Mouse (Mus musculus) embryonic facial prominence, embryonic 15.5 days (tissue): ENCODE data around the gene Abcd4. TPM values are rescaled to one million over a fixed set of nuclear protein-coding genes. Genes with fewer than 3 reads are reported as not detected.

Source experiments
- ATAC-seq: fragments of 200-750 bp; cut with Nextera tagmentation; 2 replicates; pipeline ENCODE4 v1.8.0; 2017; ENCODE audit warnings: low read depth, moderate TSS enrichment; ENCODE audit not compliant: insufficient number of reproducible peaks, low FRiP score, low TSS enrichment
- H3K27ac ChIP-seq: fragments of 300-500 bp; sonication (generic); replicated peaks from 2 replicates; pipeline ENCODE4 v1.5.1; 2015; ENCODE audit warnings: mild to moderate bottlenecking, inconsistent platforms
- H3K27me3 ChIP-seq: fragments of 300-500 bp; sonication (generic); 2 replicates; pipeline ENCODE4 v1.6.1; 2015; ENCODE audit warnings: inconsistent platforms
- H3K36me3 ChIP-seq: fragments of 300-500 bp; sonication (generic); 2 replicates; pipeline ENCODE4 v1.6.1; 2015; ENCODE audit warnings: mild to moderate bottlenecking, inconsistent platforms
- H3K4me1 ChIP-seq: fragments of 300-500 bp; sonication (generic); 2 replicates; pipeline ENCODE4 v1.6.1; 2015; ENCODE audit warnings: inconsistent platforms
- H3K4me2 ChIP-seq: fragments of 300-500 bp; sonication (generic); replicated peaks from 2 replicates; pipeline ENCODE4 v1.6.1; 2015; ENCODE audit warnings: mild to moderate bottlenecking, inconsistent platforms
- H3K4me3 ChIP-seq: fragments of 300-500 bp; sonication (generic); replicated peaks from 2 replicates; pipeline ENCODE4 v1.5.1; 2015; ENCODE audit warnings: mild to moderate bottlenecking, inconsistent platforms
- H3K9ac ChIP-seq: fragments of 300-500 bp; sonication (generic); 2 replicates; pipeline ENCODE4 v1.6.1; 2015; ENCODE audit warnings: inconsistent platforms
- H3K9me3 ChIP-seq: fragments of 300-500 bp; sonication (generic); replicated peaks from 2 replicates; pipeline ENCODE4 v1.6.1; 2016; ENCODE audit warnings: inconsistent platforms
- WGBS: fragments of 180-500 bp; shearing (Covaris S2); methylation state at CpG from one replicate; pipeline ENCODE4 v1.1.7; 2015; 5-methylcytosine and 5-hydroxymethylcytosine counted together
- polyA plus RNA-seq: library from polyadenylated mRNA; unstranded; fragments of >200 nt; fragmentation: Nextera tagmentation; extraction: Ambion mirVana; gene quantifications from 2 replicates; pipeline ENCODE4 v1.2.1, GENCODE M21; 2015

Gene Abcd4
- polyA plus RNA-seq, 1 experiment from 2014 or later = 17.0 TPM

- no peaks in the 10 kb centered on the region for H3K27me3 ChIP-seq
- H3K9ac ChIP-seq = no peak overlapping the region
- no peaks in the 10 kb centered on the region for H3K9me3 ChIP-seq
- H3K4me2 ChIP-seq = no peak overlapping the region
- 0 out of 2 replicates have a peak, but pooled peaks cover 6% of the 10 kb centered on the region for H3K4me1 ChIP-seq
- no peak overlapping the region for H3K4me3 ChIP-seq
- ATAC-seq = no peak
- 84% methylated on average over 11 of the region's 11 CpGs for WGBS
- H3K36me3 ChIP-seq = peaks cover 15% of the 10 kb centered on the region
- H3K27ac ChIP-seq = no peak overlapping the region
Measured at GRCm38 (mm10) chr12:84614001-84614400, 3.2 kb downstream of the Abcd4 start.

DNA sequence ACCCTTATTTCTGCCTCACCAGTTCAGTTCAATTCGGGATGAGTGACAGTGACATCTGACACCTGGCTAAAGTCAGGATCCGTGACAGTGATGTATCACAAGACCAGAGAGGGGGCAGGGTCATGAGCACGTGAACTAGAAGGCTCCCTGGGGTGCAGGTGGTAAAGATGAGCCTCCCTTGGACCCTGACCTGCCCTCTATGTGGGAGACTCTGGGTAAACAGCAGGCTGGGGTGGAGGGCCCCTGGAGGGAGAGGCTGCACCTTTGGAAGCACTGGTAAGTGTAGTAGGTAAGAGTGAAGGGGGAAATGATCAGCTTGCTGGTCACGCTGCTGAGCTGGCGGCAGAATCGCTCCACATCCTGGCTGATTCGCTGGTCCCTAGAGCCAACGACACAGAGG is 4.7 kb downstream of the Abcd4 start:
- Histone ChIP-seq H3K4me1 (0 out of 2 replicates have a peak, but pooled peaks cover 6% of the 10 kb centered on the region), H3K27me3 (no peaks in the 10 kb centered on the region), H3K4me2 (no peak overlapping the region), H3K27ac (no peak overlapping the region), H3K4me3 (no peak overlapping the region), H3K9me3 (no peaks in the 10 kb centered on the region), H3K36me3 (peaks cover 21% of the 10 kb centered on the region), H3K9ac (no peak overlapping the region)
- ATAC-seq = no peak
- WGBS = 66% methylated on average over 8 of the region's 8 CpGs

- no peaks in the 10 kb centered on the region for H3K27me3 ChIP-seq
- peaks cover 27% of the 10 kb centered on the region for H3K36me3 ChIP-seq
- 86% methylated on average over 10 of the region's 10 CpGs for WGBS
- no peak overlapping the region for H3K4me3 ChIP-seq
- ATAC-seq = no peak
- H3K27ac ChIP-seq = no peak overlapping the region
- no peak overlapping the region for H3K4me2 ChIP-seq
- no peak overlapping the region for H3K9ac ChIP-seq
- H3K4me1 ChIP-seq = 0 out of 2 replicates have a peak, but pooled peaks cover 6% of the 10 kb centered on the region
- no peaks in the 10 kb centered on the region for H3K9me3 ChIP-seq
Measured at GRCm38 (mm10) chr12:84611718-84612117, 5.5 kb downstream of the Abcd4 start.

- H3K9ac ChIP-seq = no peak overlapping the region
- no peak overlapping the region for H3K27ac ChIP-seq
- no peaks in the 10 kb centered on the region for H3K4me1 ChIP-seq
- WGBS = 78% methylated on average over 7 of the region's 7 CpGs
- no peak for ATAC-seq
- H3K36me3 ChIP-seq = peaks cover 28% of the 10 kb centered on the region
- H3K9me3 ChIP-seq = no peaks in the 10 kb centered on the region
- H3K27me3 ChIP-seq = no peaks in the 10 kb centered on the region
- H3K4me3 ChIP-seq = no peak overlapping the region
- H3K4me2 ChIP-seq = no peak overlapping the region
Measured at GRCm38 (mm10) chr12:84605860-84606259, 11.4 kb downstream of the Abcd4 start.

- no peaks in the 10 kb centered on the region for H3K9me3 ChIP-seq
- WGBS = 92% methylated on average over 6 of the region's 7 CpGs
- no peaks in the 10 kb centered on the region for H3K4me1 ChIP-seq
- H3K36me3 ChIP-seq = peaks cover 28% of the 10 kb centered on the region
- no peak overlapping the region for H3K4me2 ChIP-seq
- no peak overlapping the region for H3K9ac ChIP-seq
- H3K27ac ChIP-seq = no peak overlapping the region
- ATAC-seq = no peak
- no peaks in the 10 kb centered on the region for H3K27me3 ChIP-seq
- no peak overlapping the region for H3K4me3 ChIP-seq
Measured at GRCm38 (mm10) chr12:84604001-84604400, 13.2 kb downstream of the Abcd4 start.

GRCm38 (mm10) chr12:84598324-84598723 is 18.9 kb downstream of the Abcd4 start:
- no peak for ATAC-seq
- Histone ChIP-seq H3K27ac (no peak overlapping the region), H3K27me3 (0 out of 2 replicates have a peak, but pooled peaks cover 5% of the 10 kb centered on the region), H3K36me3 (peaks cover 7% of the 10 kb centered on the region), H3K4me3 (no peak overlapping the region), H3K4me1 (no peaks in the 10 kb centered on the region), H3K9ac (no peak overlapping the region), H3K4me2 (no peak overlapping the region), H3K9me3 (no peaks in the 10 kb centered on the region)
- WGBS = 23% methylated on average over 8 of the region's 8 CpGs

GRCm38 (mm10) chr12:84589825-84590761 is 27.1 kb downstream of the Abcd4 start:
- H3K36me3 ChIP-seq = no peaks in the 10 kb centered on the region
- peak overlapping the region; percentile 50 for H3K9ac ChIP-seq
- no peak overlapping the region for H3K27ac ChIP-seq
- H3K4me3 ChIP-seq = peak overlapping the region; percentile 54
- ATAC-seq = 0 out of 2 replicates have a peak, but pooled peaks have one; percentile 24
- H3K4me2 ChIP-seq = peak overlapping the region; percentile 98
- H3K9me3 ChIP-seq = no peaks in the 10 kb centered on the region
- WGBS = under 1% methylated on average over 54 of the region's 54 CpGs
- H3K27me3 ChIP-seq = no peaks in the 10 kb centered on the region
- no peaks in the 10 kb centered on the region; the same call in 1 of the 2 replicates for H3K4me1 ChIP-seq

- Histone ChIP-seq H3K4me2 (no peak overlapping the region), H3K36me3 (no peaks in the 10 kb centered on the region), H3K9me3 (no peaks in the 10 kb centered on the region), H3K27me3 (peaks cover 15% of the 10 kb centered on the region; the same call in 1 of the 2 replicates), H3K4me1 (no peaks in the 10 kb centered on the region), H3K9ac (no peak overlapping the region), H3K4me3 (no peak overlapping the region), H3K27ac (no peak overlapping the region)
- 87% methylated on average over 2 of the region's 2 CpGs for WGBS
- ATAC-seq = no peak
Measured at GRCm38 (mm10) chr12:84581285-84581684, 35.9 kb downstream of the Abcd4 start.

DNA sequence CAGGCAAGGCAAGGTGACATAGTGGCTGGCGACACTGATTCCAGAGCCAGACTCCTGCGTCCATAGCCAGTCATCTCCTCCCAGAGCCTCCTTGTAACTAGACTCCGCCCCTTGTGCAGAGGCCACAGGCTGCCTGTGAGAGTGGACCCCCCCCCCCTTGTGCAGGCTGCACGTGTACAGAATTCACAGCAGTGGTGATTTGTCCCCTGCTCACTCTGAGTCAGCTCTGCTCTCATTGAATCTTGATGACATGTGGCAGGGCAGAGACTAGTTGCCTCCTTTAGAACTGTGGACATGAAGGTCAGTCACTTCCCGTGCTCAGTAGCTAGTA is 38.8 kb downstream of the Abcd4 start:
- ATAC-seq = no peak
- no peak overlapping the region for H3K4me3 ChIP-seq
- WGBS = 36% methylated on average over 5 of the region's 5 CpGs
- H3K36me3 ChIP-seq = no peaks in the 10 kb centered on the region
- H3K27me3 ChIP-seq = peaks cover 37% of the 10 kb centered on the region
- no peak overlapping the region for H3K4me2 ChIP-seq
- no peak overlapping the region for H3K9ac ChIP-seq
- no peaks in the 10 kb centered on the region for H3K9me3 ChIP-seq
- H3K27ac ChIP-seq = no peak overlapping the region
- H3K4me1 ChIP-seq = no peaks in the 10 kb centered on the region

- Histone ChIP-seq H3K27me3 (peaks cover 42% of the 10 kb centered on the region), H3K9me3 (no peaks in the 10 kb centered on the region), H3K4me3 (no peak overlapping the region), H3K27ac (no peak overlapping the region), H3K4me1 (no peaks in the 10 kb centered on the region), H3K36me3 (no peaks in the 10 kb centered on the region), H3K9ac (no peak overlapping the region), H3K4me2 (no peak overlapping the region)
- 60% methylated on average over 11 of the region's 11 CpGs for WGBS
- ATAC-seq = no peak
Measured at GRCm38 (mm10) chr12:84577768-84578439, 39.3 kb downstream of the Abcd4 start.

GRCm38 (mm10) chr12:84573094-84573493 is 44.1 kb downstream of the Abcd4 start:
- H3K4me2 ChIP-seq = no peak overlapping the region
- H3K27ac ChIP-seq = no peak overlapping the region
- H3K4me3 ChIP-seq = no peak overlapping the region
- ATAC-seq = no peak
- H3K36me3 ChIP-seq = no peaks in the 10 kb centered on the region
- H3K9ac ChIP-seq = no peak overlapping the region
- H3K9me3 ChIP-seq = no peaks in the 10 kb centered on the region
- peaks cover 30% of the 10 kb centered on the region for H3K4me1 ChIP-seq
- peaks cover 90% of the 10 kb centered on the region for H3K27me3 ChIP-seq
- WGBS = 13% methylated on average over 7 of the region's 7 CpGs
